Mouse (Mus musculus) heart, embryonic 14.5 days (tissue): ENCODE measurements around the gene Ptms. TPM values are rescaled to one million over a fixed set of nuclear protein-coding genes. Genes with fewer than 3 reads are reported as not detected.

Experiments used
- ATAC-seq: fragments of 200-750 bp; cut with Nextera tagmentation; 2 replicates; pipeline ENCODE4 v1.8.0; 2017; ENCODE audit warnings: low read depth, moderate TSS enrichment; ENCODE audit not compliant: insufficient number of reproducible peaks, insufficient read depth, low FRiP score
- H3K27ac ChIP-seq, 2 experiments: fragments of 200-500 bp in 1 of 2; fragments of 300-500 bp in 1 of 2; sonication (generic) in 1 of 2; replicated peaks in 1 of 2; 2 replicates each; pipeline ENCODE4 v1.5.1; 2012 to 2014; ENCODE audit warnings: low read depth in 2 of 2, low read length in 2 of 2, control low read depth in 1 of 2, mild to moderate bottlenecking in 1 of 2, mixed read lengths in 1 of 2; ENCODE audit not compliant: control insufficient read depth in 1 of 2, insufficient read depth in 1 of 2
- H3K27me3 ChIP-seq: fragments of 300-500 bp; sonication (generic); 2 replicates; pipeline ENCODE4 v1.6.1; 2014; ENCODE audit warnings: mild to moderate bottlenecking, low read length, control low read depth; ENCODE audit not compliant: control insufficient read depth, insufficient read depth
- H3K36me3 ChIP-seq: fragments of 300-500 bp; sonication (generic); 2 replicates; pipeline ENCODE4 v1.6.1; 2014; ENCODE audit warnings: mild to moderate bottlenecking, control low read depth, low read length, mixed read lengths; ENCODE audit not compliant: control insufficient read depth, insufficient read depth
- H3K4me1 ChIP-seq, 2 experiments: fragments of 200-500 bp in 1 of 2; fragments of 300-500 bp in 1 of 2; sonication (generic) in 1 of 2; 2 replicates each; pipeline ENCODE4 v1.6.1; 2012 to 2014; ENCODE audit warnings: low read length in 2 of 2, control low read depth in 1 of 2, mixed read lengths in 1 of 2; ENCODE audit not compliant: control insufficient read depth in 2 of 2, insufficient read depth in 2 of 2
- H3K4me2 ChIP-seq: fragments of 300-500 bp; sonication (generic); 2 replicates; pipeline ENCODE4 v1.6.1; 2014; ENCODE audit warnings: mild to moderate bottlenecking, low read length
- H3K4me3 ChIP-seq, 2 experiments: fragments of 200-500 bp in 1 of 2; fragments of 300-500 bp in 1 of 2; sonication (generic) in 1 of 2; 2 replicates each; pipeline ENCODE4 v1.5.1; 2012 to 2014; ENCODE audit warnings: low read length in 2 of 2, mild to moderate bottlenecking in 2 of 2, control low read depth in 1 of 2, low read depth in 1 of 2, moderate library complexity in 1 of 2; ENCODE audit not compliant: control insufficient read depth in 1 of 2, insufficient read depth in 1 of 2
- H3K9ac ChIP-seq: fragments of 300-500 bp; sonication (generic); 2 replicates; pipeline ENCODE4 v1.6.1; 2014; ENCODE audit warnings: mild to moderate bottlenecking, low read length
- H3K9me3 ChIP-seq: fragments of 300-500 bp; sonication (generic); 2 replicates; pipeline ENCODE4 v1.6.1; 2016; ENCODE audit warnings: low read length, control low read depth; ENCODE audit not compliant: control insufficient read depth
- WGBS: fragments of 180-500 bp; shearing (Covaris S2); extraction: QIAGEN DNeasy Blood & Tissue Kit; methylation state at CpG from one replicate; pipeline ENCODE4 v1.1.7; 2014; 5-methylcytosine and 5-hydroxymethylcytosine counted together
- polyA plus RNA-seq: library from polyadenylated mRNA; unstranded; fragments of >200 nt; fragmentation: Nextera tagmentation; extraction: Ambion mirVana; gene quantifications from 2 replicates; pipeline ENCODE4 v1.2.1, GENCODE M21; 2014

Gene Ptms
- polyA plus RNA-seq, 1 experiment from 2014 or later = 251 TPM

- ATAC-seq = no peak
- H3K9ac ChIP-seq = no peak overlapping the region
- no peak overlapping the region for H3K4me3 ChIP-seq
- H3K9me3 ChIP-seq = no peaks in the 10 kb centered on the region
- H3K4me2 ChIP-seq = no peak overlapping the region
- H3K4me1 ChIP-seq = peaks cover 24 to 39% of the 10 kb centered on the region in 2 experiments
- H3K27ac ChIP-seq = 0 out of 4 replicates have a peak overlapping the region, but pooled peaks of 1 of the 2 experiments have one; percentile 11
- H3K27me3 ChIP-seq = peaks cover 4% of the 10 kb centered on the region; the same call in 1 of the 2 replicates
- WGBS = 57% methylated on average over 6 of the region's 6 CpGs
- H3K36me3 ChIP-seq = peaks cover 25% of the 10 kb centered on the region
Observed at GRCm38 (mm10) chr6:124913214-124913613, 6.7 kb downstream of the Ptms start.

- Histone ChIP-seq H3K4me1 (peaks cover 23 to 37% of the 10 kb centered on the region in 2 experiments), H3K9ac (no peak within 1 kb of the TSS), H3K9me3 (no peaks in the 10 kb centered on the region), H3K27me3 (peaks cover 4% of the 10 kb centered on the region; the same call in 1 of the 2 replicates), H3K4me2 (peak within 1 kb of the TSS; percentile 32; the same call in 1 of the 2 replicates), H3K36me3 (peaks cover 25% of the 10 kb centered on the region), H3K27ac (0 out of 4 replicates have a peak within 1 kb of the TSS, but pooled peaks of 1 of the 2 experiments have one; percentile 1), H3K4me3 (no peak within 1 kb of the TSS)
- ATAC-seq = no peak
- 15% methylated on average over 13 of the region's 13 CpGs for WGBS
Observed at GRCm38 (mm10) chr6:124911533-124912218, 8.2 kb downstream of the Ptms start, which contains the start of gene Lag3. TSS of gene Lag3 (minus strand) at chr6:124911705.

- Histone ChIP-seq H3K27ac (no peak overlapping the region), H3K4me3 (peak overlapping the region; percentile 10 to 16; a peak in 2 of 4 replicates), H3K9ac (peak overlapping the region; percentile 61), H3K4me2 (peak overlapping the region; percentile 59), H3K36me3 (peaks cover 21% of the 10 kb centered on the region), H3K4me1 (peaks cover 14 to 28% of the 10 kb centered on the region in 2 experiments), H3K27me3 (peaks cover 4% of the 10 kb centered on the region; the same call in 1 of the 2 replicates), H3K9me3 (no peaks in the 10 kb centered on the region)
- no peak for ATAC-seq
- WGBS = 3% methylated on average over 32 of the region's 32 CpGs
Observed at GRCm38 (mm10) chr6:124910032-124910431, 9.9 kb downstream of the Ptms start.

GRCm38 (mm10) chr6:124907767-124908166 is 12.1 kb downstream of the Ptms start:
- Histone ChIP-seq H3K9ac (no peak overlapping the region), H3K4me1 (peaks cover 16 to 30% of the 10 kb centered on the region in 2 experiments), H3K27me3 (peaks cover 4% of the 10 kb centered on the region; the same call in 1 of the 2 replicates), H3K36me3 (no peaks in the 10 kb centered on the region), H3K4me3 (no peak overlapping the region), H3K27ac (no peak overlapping the region), H3K9me3 (no peaks in the 10 kb centered on the region), H3K4me2 (no peak overlapping the region)
- ATAC-seq = no peak
- whole genome bisulfite sequencing = 76% methylated on average over 1 of the region's 1 CpGs

GRCm38 (mm10) chr6:124904991-124905860 is 14.7 kb downstream of the Ptms start:
- Histone ChIP-seq H3K36me3 (no peaks in the 10 kb centered on the region), H3K27ac (peak overlapping the region; percentile 92 to 97), H3K9ac (peak overlapping the region; percentile 69), H3K4me2 (peak overlapping the region; percentile 70), H3K4me1 (peaks cover 13 to 18% of the 10 kb centered on the region in 2 experiments), H3K9me3 (no peaks in the 10 kb centered on the region), H3K27me3 (no peaks in the 10 kb centered on the region; the same call in 1 of the 2 replicates), H3K4me3 (peak overlapping the region; percentile 43 to 47; a peak in 3 of 4 replicates)
- no peak for ATAC-seq
- WGBS = 34% methylated on average over 16 of the region's 16 CpGs

GRCm38 (mm10) chr6:124904161-124904981 is 15.5 kb downstream of the Ptms start:
- peak overlapping the region; percentile 69 for H3K9ac ChIP-seq
- peak; percentile 66 for ATAC-seq
- 6% methylated on average over 24 of the region's 24 CpGs for WGBS
- H3K4me2 ChIP-seq = peak overlapping the region; percentile 70
- peak overlapping the region; percentile 92 to 99 for H3K27ac ChIP-seq
- H3K4me3 ChIP-seq = peak overlapping the region; percentile 47 to 49
- peaks cover 9 to 12% of the 10 kb centered on the region in 2 experiments for H3K4me1 ChIP-seq
- H3K9me3 ChIP-seq = no peaks in the 10 kb centered on the region
- H3K36me3 ChIP-seq = no peaks in the 10 kb centered on the region
- no peaks in the 10 kb centered on the region for H3K27me3 ChIP-seq
